Mouse (Mus musculus) testis, adult 2 months (tissue): ENCODE results near the gene Hdac7.

Experiments used
- CTCF ChIP-seq: fragments of 200-500 bp; IDR thresholded peaks from 2 replicates; pipeline ENCODE4 v1.5.1; 2012; ENCODE audit warnings: low read depth, mild to moderate bottlenecking, inconsistent platforms, low read length, moderate library complexity; ENCODE audit not compliant: control insufficient read depth, insufficient read depth, insufficient replicate concordance
- POLR2A ChIP-seq: fragments of 200-500 bp; IDR thresholded peaks from 2 replicates; pipeline ENCODE4 v1.6.1; 2012; ENCODE audit warnings: low read depth, mild to moderate bottlenecking, inconsistent platforms, low read length, moderate library complexity; ENCODE audit not compliant: control insufficient read depth

DNA sequence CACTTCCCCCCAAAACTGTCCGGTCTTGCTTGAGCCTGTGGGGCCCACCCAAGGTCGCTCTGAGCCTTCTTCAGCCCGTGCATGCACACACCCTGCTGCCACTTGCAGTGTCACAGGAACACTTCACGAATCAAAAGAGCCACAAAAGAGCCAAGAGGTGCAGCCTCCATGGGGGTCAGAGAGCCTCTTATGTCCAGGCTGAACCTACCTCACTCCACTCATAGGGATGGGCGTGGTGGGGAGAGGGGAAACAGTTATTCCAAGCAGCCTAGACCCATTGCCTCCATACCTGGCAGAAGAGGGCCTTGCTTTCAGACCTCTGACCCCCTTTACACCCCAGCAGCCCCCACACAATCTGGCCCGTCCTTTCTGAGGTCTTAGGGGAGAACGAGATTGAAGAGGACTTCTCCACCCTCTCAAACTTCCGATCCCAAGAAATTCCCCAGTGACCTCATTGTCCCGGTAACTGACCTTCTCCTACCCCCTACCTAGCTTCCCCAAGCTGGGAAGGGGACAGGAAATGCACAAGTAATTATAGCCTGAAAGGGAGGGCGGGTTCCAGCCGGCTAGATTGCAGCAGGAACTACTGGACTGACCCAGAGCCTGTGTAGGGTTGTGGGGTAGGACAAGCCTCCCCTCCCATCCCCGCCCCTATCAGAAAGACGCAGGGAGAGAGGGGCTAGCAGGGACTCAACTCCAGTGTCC, 79.1 kb downstream of the Hdac7 start:
- TF ChIP-seq POLR2A (no peak), CTCF (no peak)
